Mouse (Mus musculus) layer of hippocampus, adult 18-20 months (tissue): Measurements from ENCODE around the gene Wdr25. TPM values are rescaled to one million over a fixed set of nuclear protein-coding genes. Genes with fewer than 3 reads are reported as not detected.
A peak's percentile ranks its signal among the peaks of the same experiment; 100 is the strongest.

Experiments used
- DNase-seq, 2 experiments: peaks; one replicate each; pipeline ENCODE4 v3.0.0; 2022; ENCODE audit warnings: low spot score in 2 of 2
- total RNA-seq, 2 experiments: library from RNA; stranded (reverse); gene quantifications; 2 replicates each; pipeline ENCODE4 v1.2.3; 2021

Gene Wdr25
- total RNA-seq, 2 experiments from 2014 or later: 11.6 to 14.3 TPM

DNA sequence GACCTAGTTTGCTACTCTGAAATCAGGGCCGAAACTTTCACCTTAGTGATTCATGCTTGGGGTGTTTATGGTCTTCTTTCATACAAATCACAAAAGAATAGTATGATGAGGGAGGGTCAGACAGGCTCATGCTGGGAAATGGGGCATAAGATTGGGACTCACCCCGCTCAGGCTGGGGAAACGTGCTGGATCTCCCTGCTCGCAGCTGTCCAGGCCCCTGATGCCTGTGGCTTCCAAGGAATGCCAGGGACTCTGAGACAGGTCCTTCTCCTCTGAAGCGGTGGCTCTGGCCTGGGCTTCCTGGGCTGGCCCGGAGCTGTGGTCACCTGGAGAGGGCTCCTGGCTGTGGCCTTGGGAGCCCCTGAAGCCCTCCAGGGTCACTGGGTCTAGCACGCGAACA, 165.2 kb downstream of the Wdr25 start:
- DNase-seq: no peak

- peak; percentile 42 to 48 for DNase-seq
These were observed 174.2 kb downstream of the Wdr25 start for GRCm38 (mm10) chr12:109067561-109068135.

DNA sequence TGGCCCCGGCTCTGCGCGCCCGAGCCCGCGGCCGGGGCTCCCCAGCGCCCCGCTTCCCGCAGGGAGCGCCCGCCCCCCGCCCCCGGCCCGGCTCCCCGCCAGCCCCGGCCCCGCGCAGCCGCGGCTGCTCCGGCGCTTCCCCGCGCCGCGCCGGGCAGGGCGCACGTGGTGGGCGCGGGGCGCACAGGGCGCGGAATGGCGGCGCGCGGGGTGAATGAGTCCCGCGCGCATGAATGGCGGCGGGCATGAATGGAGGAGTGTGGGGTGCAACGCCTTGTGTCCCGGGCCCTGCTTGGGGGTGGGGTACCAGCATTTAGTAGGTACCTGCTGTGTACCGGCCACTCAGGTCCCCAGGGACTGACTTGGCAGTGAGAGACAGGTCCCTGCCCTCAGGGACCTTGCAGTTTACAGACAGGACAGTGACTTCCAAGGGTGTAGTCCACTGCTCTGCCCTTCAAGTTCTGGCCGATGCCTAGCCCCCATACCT, 174.8 kb downstream of the Wdr25 start, which contains the start of gene Begain:
TSS of gene Begain (minus strand) at position 51 of the 487 bp plus-strand sequence.
- DNase-seq: no peak

GRCm38 (mm10) chr12:109068738-109069137, 175.3 kb downstream of the Wdr25 start:
- DNase-seq: no peak

DNA sequence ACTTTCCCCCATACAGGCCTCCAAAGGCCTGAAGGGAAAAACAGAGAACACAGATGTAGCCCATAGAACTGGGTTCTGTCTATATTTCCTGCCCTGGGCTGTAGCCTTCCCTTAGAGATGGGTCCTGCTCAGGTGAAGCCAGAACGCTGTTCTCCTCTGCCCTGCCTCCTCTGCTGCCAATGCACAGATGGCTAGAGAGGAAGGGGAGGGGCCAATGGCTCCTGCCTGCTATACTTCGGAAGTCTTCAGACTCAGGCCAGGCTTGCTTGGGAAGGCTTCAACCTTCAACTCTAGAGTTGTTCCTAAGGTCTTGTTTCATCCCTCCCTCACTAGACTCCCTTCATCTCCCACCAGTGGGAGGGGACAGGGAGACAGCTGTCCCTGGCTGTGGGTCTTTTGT, 176.3 kb downstream of the Wdr25 start:
- DNase-seq: no peak

DNA sequence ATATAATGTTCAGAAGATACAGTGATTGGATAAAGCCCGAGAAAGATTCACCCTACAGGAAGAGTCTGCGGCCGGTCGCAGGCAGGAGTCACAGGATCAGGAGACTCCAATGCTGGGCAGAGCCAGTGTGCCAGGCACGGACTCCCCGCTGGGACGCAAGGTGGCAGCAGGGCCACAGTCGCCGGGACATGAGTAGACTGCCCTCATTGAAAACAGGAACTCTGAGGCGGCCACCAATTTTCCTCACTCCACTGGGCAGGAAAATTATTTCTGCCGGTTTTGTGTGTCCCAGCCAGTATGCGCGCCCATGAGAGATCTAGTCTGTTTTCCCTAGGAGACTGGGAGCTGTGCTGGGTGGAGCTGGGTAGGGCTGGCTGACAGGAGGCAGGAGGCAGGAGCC, 177.8 kb downstream of the Wdr25 start:
- DNase-seq: no peak

GRCm38 (mm10) chr12:109074106-109074505, 180.7 kb downstream of the Wdr25 start:
- DNase-seq: no peak

- DNase-seq: no peak
These were observed 181.4 kb downstream of the Wdr25 start for GRCm38 (mm10) chr12:109074777-109075285.

DNA sequence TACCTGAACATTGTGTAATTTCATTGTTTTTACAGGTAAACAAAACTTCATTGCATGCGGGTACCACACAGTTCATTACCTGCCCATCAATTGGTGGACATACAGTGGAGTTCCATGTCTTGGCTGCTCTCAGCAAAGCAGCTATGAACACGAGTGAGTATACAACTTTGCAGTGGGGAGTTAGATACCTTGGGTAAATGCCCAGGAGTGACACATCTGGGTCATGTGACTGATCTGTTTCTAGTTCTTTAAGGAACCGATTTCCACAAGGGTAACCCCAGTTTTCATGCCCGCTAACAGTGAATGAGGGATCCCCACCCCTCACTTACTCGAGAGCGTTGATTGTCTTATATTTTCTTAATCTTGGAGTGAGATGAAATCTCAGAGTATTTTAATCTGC, 183.6 kb downstream of the Wdr25 start:
- no peak for DNase-seq

Other genes starting within 250 kb of the Wdr25 start
- gene Degs2, start 191.3 kb upstream of the Wdr25 start, total RNA-seq: 1 to 10 TPM; 2.6 to 5.4 TPM
- 10 to 100 TPM; 54.7 to 55.3 TPM for gene Yy1, start 100.7 kb upstream of the Wdr25 start, total RNA-seq
- gene Slc25a29, start 57.7 kb upstream of the Wdr25 start, total RNA-seq: 10 to 100 TPM; 22.6 to 24.4 TPM
- gene Slc25a47, start 57.6 kb upstream of the Wdr25 start, total RNA-seq: 10 to 100 TPM; 10.4 to 10.5 TPM
- gene Wars, start 543 bp downstream of the Wdr25 start, total RNA-seq: 10 to 100 TPM; 84.7 to 91.2 TPM
- gene Begain, start 174.6 kb downstream of the Wdr25 start, total RNA-seq: 100 to 1,000 TPM; 133 to 144 TPM